Mouse (Mus musculus) hindbrain, embryonic 10.5 days (tissue): ENCODE data around the gene Zfp874b. TPM values are rescaled to one million over a fixed set of nuclear protein-coding genes. Genes with fewer than 3 reads are reported as not detected.
A peak's percentile ranks its signal among the peaks of the same experiment; 100 is the strongest.
"Not testable (repeated sequence)": the region's sequence is repeated elsewhere in the genome, so short reads cannot be mapped to it uniquely, and the experiment has no call there.

Experiments used
- DNase-seq: peaks from one replicate; pipeline ENCODE4 v3.0.0-alpha.2; 2017; ENCODE audit warnings: low spot score
- H3K27ac ChIP-seq: fragments of 300-500 bp; sonication (generic); 2 replicates; pipeline ENCODE4 v1.5.1; 2016; ENCODE audit warnings: mild to moderate bottlenecking, moderate library complexity
- H3K27me3 ChIP-seq: fragments of 300-500 bp; sonication (generic); 2 replicates; pipeline ENCODE4 v1.6.1; 2016; ENCODE audit warnings: mild to moderate bottlenecking; ENCODE audit not compliant: poor library complexity, insufficient read depth, severe bottlenecking
- H3K36me3 ChIP-seq: fragments of 300-500 bp; sonication (generic); 2 replicates; pipeline ENCODE4 v1.6.1; 2016; ENCODE audit warnings: mild to moderate bottlenecking, moderate library complexity
- H3K4me1 ChIP-seq: fragments of 300-500 bp; sonication (generic); replicated peaks from 2 replicates; pipeline ENCODE4 v1.6.1; 2016; ENCODE audit warnings: mild to moderate bottlenecking
- H3K4me3 ChIP-seq: fragments of 300-500 bp; sonication (generic); 2 replicates; pipeline ENCODE4 v1.5.1; 2016; ENCODE audit warnings: mild to moderate bottlenecking, moderate library complexity
- H3K9me3 ChIP-seq: fragments of 300-500 bp; sonication (generic); 2 replicates; pipeline ENCODE4 v1.6.1; 2016; ENCODE audit warnings: mild to moderate bottlenecking, moderate library complexity
- WGBS: fragments of 180-500 bp; shearing (Covaris S2); methylation state at CpG from one replicate; pipeline ENCODE4 v1.1.7; 2016; 5-methylcytosine and 5-hydroxymethylcytosine counted together
- polyA plus RNA-seq: library from polyadenylated mRNA; unstranded; fragments of >200 nt; fragmentation: Nextera tagmentation; extraction: Ambion mirVana; gene quantifications from 2 replicates; pipeline ENCODE4 v1.2.1, GENCODE M21; 2016

Gene Zfp874b
- 1.4 and 1.5 TPM in 2 replicates for polyA plus RNA-seq

DNA sequence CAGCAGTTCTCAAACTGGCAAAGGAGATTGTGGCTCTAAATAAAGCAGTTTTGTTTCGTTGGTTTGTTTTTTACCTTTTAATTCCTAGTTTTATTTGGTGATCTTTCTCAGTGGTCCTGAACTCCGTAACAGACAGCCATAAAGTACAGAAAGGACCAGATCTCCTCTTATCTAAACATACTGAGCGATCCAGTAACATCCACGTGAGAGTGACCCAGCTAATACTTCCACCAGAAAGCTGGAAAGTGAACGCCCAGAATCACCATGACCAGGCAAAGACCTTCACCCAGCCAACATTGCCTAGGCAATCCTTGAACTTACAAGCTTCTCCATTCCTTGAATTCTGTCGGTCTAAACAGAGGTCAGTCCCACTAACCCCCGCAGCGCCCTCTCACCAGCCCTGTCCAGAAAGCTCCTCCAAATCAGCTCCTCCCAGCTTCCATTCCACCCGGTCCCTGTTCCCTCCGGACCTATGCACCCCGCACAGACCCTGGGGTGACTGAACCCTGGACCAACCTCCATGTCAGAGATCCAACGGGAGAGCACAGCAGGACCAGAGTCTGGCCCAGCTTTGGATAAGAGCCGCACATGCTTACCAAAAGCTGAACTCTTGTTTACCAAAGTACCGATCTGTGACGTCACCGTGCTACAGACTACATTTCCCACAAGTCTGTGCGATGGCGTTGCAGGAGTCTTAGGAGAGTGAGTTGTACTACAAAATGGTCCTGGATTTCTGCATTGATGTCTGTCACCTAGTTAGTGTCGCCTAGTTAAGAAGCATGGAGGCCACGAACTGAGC, at the start of gene Zfp874b:
Zfp874b (minus strand) TSS at position 634 of the 799 bp plus-strand sequence.
- peak within 1 kb of the TSS; percentile 81 for H3K27ac ChIP-seq
- 7% methylated on average over 20 of the region's 20 CpGs for WGBS

GRCm38 (mm10) chr13:67527049-67527730, 43.1 kb upstream of the Zfp874b start:
- Histone ChIP-seq H3K9me3 (no peaks in the 10 kb centered on the region), H3K4me1 (peaks cover 16% of the 10 kb centered on the region), H3K4me3 (no peak overlapping the region), H3K27me3 (no peaks in the 10 kb centered on the region), H3K27ac (no peak overlapping the region), H3K36me3 (no peaks in the 10 kb centered on the region)
- 75% methylated on average over 3 of the region's 3 CpGs for WGBS
- DNase-seq = no peak

More for the DNA sequence above, at the start of gene Zfp874b:
- H3K4me3 ChIP-seq = peak within 1 kb of the TSS; percentile 63
- peaks cover 15% of the 10 kb centered on the region; the same call in 1 of the 2 replicates for H3K36me3 ChIP-seq
- peak; percentile 81 for DNase-seq
- H3K9me3 ChIP-seq = peaks cover under 1% of the 10 kb centered on the region; the same call in 1 of the 2 replicates
- no peaks in the 10 kb centered on the region for H3K27me3 ChIP-seq
- peaks cover 7% of the 10 kb centered on the region; the same call in 1 of the 2 replicates for H3K4me1 ChIP-seq

DNA sequence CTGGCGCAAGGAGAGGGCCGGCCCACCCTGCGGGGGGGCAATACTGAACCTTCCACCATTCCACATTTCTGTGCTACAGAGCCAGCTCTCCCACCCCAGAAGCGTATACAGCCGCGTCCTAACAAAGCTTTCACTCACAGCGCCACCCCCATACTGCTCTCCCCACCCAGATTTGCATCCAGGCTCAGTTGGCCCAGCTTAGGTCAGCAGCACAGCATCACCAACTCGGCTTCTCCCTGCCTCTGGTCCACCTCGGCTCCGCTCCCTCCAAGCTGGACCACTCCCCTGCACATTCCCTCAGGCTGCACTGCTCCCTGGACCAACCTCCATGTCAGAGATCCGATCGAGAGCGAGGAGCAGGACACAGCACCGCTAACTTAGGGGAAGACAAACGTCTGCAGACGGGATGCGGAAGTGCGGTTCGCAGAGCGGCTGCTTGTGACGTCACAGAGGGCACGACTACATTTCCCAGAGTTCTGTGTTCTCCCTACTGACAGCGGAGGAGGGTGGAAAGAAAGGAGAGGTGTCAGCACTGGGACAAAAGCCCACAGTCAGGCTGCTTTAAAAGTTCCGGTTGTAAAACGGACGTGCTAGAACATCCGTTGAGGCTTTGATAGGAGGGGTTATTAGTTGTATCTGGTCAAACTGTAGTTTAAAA, 41.8 kb upstream of the Zfp874b start, which contains the start of the genes Gm26965 and Zfp87:
Gm26965 (minus strand) TSS at position 399 of the 658 bp plus-strand sequence.
Zfp87 (minus strand) TSS at position 425 of the 658 bp plus-strand sequence.
- peak within 1 kb of the TSS; percentile 91 for H3K4me3 ChIP-seq
- H3K36me3 ChIP-seq = peaks cover 10% of the 10 kb centered on the region
- no peaks in the 10 kb centered on the region for H3K9me3 ChIP-seq
- peaks cover 16% of the 10 kb centered on the region for H3K4me1 ChIP-seq
- H3K27ac ChIP-seq = peak within 1 kb of the TSS; percentile 90
- under 1% methylated on average over 27 of the region's 27 CpGs for WGBS
- H3K27me3 ChIP-seq = no peaks in the 10 kb centered on the region
- peak; percentile 91 for DNase-seq

DNA sequence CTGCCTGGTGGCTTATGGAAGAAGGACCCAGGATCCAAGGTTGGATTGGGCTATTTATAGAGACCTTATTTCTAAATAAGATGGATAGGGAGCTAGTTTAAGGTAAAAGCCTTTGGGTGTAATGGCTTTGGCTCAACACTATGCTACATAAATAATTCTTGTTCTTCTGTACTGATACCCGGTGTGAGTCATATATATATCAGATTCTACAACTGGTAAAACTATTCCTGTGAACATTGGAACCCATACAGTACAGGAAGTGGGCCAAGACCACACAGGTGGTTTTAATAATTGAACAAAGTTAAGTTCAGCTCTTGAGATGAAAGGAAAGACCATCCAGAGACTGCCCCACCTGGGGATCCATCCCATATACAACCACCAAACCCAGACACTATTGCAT, 16.9 kb upstream of the Zfp874b start:
- Histone ChIP-seq H3K36me3 (peaks cover 4% of the 10 kb centered on the region; the same call in 1 of the 2 replicates), H3K27ac (no peak overlapping the region), H3K9me3 (no peaks in the 10 kb centered on the region), H3K27me3 (no peaks in the 10 kb centered on the region), H3K4me3 (no peak overlapping the region), H3K4me1 (peaks cover 9% of the 10 kb centered on the region)
- no peak for DNase-seq
- 81% methylated on average over 1 of the region's 1 CpGs for WGBS

GRCm38 (mm10) chr13:67500084-67500719, 16.1 kb upstream of the Zfp874b start, which contains the start of gene Zfp58:
Gene Zfp58 (minus strand): TSS chr13:67500555.
- Histone ChIP-seq H3K27ac (peak within 1 kb of the TSS; percentile 87), H3K27me3 (no peaks in the 10 kb centered on the region), H3K4me3 (peak within 1 kb of the TSS; percentile 72), H3K9me3 (no peaks in the 10 kb centered on the region), H3K36me3 (peaks cover 11% of the 10 kb centered on the region), H3K4me1 (peaks cover 9% of the 10 kb centered on the region)
- WGBS = under 1% methylated on average over 22 of the region's 22 CpGs
- peak; percentile 80 for DNase-seq

GRCm38 (mm10) chr13:67495631-67496030, 11.6 kb upstream of the Zfp874b start:
- WGBS = 86% methylated on average over 1 of the region's 1 CpGs
- peaks cover 57% of the 10 kb centered on the region for H3K36me3 ChIP-seq
- peaks cover 22% of the 10 kb centered on the region for H3K9me3 ChIP-seq
- DNase-seq = no peak
- H3K27me3 ChIP-seq = no peaks in the 10 kb centered on the region
- no peak overlapping the region for H3K27ac ChIP-seq
- H3K4me3 ChIP-seq = no peak overlapping the region
- H3K4me1 ChIP-seq = peaks cover 9% of the 10 kb centered on the region

DNA sequence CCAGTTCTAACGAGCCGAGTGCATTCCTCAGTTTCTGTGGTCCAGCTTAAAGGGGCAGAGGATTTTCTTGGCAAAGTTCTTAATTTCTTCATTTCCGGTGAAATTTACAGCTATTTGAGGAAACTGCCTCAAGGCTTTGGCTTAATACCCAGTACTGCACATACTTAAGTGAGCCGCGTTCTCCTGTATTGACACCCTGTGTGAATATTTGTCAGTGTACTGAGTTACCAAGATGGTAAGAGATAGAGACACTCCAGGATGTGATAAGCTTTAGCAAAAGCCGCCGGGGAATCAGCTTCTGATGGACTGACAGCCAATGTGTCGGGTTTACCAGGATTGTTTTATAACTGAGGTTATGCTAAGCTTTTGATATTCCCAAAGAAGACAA, 360 bp upstream of the Zfp874b start:
- Histone ChIP-seq H3K36me3 (peaks cover 21% of the 10 kb centered on the region), H3K27me3 (no peaks in the 10 kb centered on the region), H3K9me3 (peaks cover 3% of the 10 kb centered on the region; the same call in 1 of the 2 replicates), H3K4me3 (peak overlapping the region; percentile 63), H3K4me1 (peaks cover 7% of the 10 kb centered on the region; the same call in 1 of the 2 replicates), H3K27ac (peak overlapping the region; percentile 81)
- 50% methylated on average over 8 of the region's 8 CpGs for WGBS
- no peak for DNase-seq

GRCm38 (mm10) chr13:67481528-67481927, 2.5 kb downstream of the Zfp874b start:
- H3K27me3 ChIP-seq = no peaks in the 10 kb centered on the region
- DNase-seq = no peak
- H3K36me3 ChIP-seq = no peaks in the 10 kb centered on the region
- H3K9me3 ChIP-seq = no peaks in the 10 kb centered on the region
- H3K4me1 ChIP-seq = peaks cover 7% of the 10 kb centered on the region; the same call in 1 of the 2 replicates
- no peak overlapping the region for H3K4me3 ChIP-seq
- 72% methylated on average over 4 of the region's 4 CpGs for WGBS
- no peak overlapping the region for H3K27ac ChIP-seq

- peaks cover 10% of the 10 kb centered on the region for H3K36me3 ChIP-seq
- H3K9me3 ChIP-seq = no peaks in the 10 kb centered on the region
- no peak for DNase-seq
- H3K27me3 ChIP-seq = no peaks in the 10 kb centered on the region
- WGBS = 85% methylated on average over 3 of the region's 3 CpGs
- no peaks in the 10 kb centered on the region for H3K4me1 ChIP-seq
- no peak overlapping the region for H3K27ac ChIP-seq
- no peak overlapping the region for H3K4me3 ChIP-seq
Observed at GRCm38 (mm10) chr13:67469274-67469673, 14.8 kb downstream of the Zfp874b start.

DNA sequence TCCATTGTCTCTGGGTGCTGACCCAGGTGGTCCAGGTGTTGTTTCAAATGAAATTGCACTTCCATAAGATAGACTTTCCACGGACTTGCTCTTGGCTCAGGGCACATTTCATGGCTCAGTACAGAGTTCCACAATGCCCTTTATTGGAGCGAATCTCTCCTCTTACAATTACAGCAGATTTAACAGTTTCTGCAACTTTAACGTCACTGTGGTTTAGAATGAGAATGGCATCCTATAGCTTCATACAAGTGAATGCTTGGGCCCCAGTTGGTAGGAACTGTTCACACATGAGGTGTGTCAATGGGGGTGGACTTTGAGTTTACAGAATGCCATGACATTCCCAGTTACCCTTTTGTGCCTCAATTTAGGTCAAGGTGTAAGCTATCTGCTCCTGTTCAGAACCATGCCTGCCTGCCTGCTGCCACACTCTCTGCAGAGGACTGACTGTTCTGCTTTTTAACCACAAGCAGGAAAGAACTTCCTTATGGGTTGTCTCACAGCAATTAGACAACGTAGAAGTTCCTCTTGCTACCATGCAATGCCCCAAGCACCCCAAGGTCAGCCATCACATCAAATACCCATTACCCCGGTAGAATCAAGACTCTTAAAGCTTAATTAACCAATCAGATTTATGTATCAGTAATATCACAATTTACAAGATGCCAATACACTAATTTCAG, 20.4 kb downstream of the Zfp874b start:
- H3K4me3 ChIP-seq, DNase-seq, H3K36me3 ChIP-seq, H3K27ac ChIP-seq, H3K27me3 ChIP-seq, H3K9me3 ChIP-seq, H3K4me1 ChIP-seq: not testable (repeated sequence)
- 86% methylated on average over 3 of the region's 5 CpGs for WGBS

DNA sequence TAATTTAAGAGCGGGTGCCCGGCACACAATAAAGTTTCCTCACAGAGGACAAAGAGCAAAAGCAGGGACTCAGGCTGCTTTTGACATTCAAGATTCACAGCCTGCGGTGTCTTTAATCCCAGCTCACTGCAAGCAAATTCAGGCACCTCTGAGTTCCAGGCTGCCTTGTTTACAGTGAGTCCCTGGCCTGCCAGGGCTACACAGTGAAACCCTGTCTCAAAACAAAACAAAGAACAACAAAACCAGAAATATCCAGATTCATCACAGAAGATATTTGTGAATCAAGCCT, 32.1 kb downstream of the Zfp874b start:
- 9% methylated on average over 3 of the region's 3 CpGs for WGBS
- no peaks in the 10 kb centered on the region for H3K9me3 ChIP-seq
- H3K36me3 ChIP-seq = peaks cover 6% of the 10 kb centered on the region; the same call in 1 of the 2 replicates
- peak overlapping the region; percentile 79 for H3K27ac ChIP-seq
- peaks cover 6% of the 10 kb centered on the region for H3K4me1 ChIP-seq
- no peaks in the 10 kb centered on the region for H3K27me3 ChIP-seq
- no peak for DNase-seq
- H3K4me3 ChIP-seq = peak overlapping the region; percentile 62
